Mouse (Mus musculus): ENCODE results near the gene Dcp1b.

Gene Dcp1b

DNA sequence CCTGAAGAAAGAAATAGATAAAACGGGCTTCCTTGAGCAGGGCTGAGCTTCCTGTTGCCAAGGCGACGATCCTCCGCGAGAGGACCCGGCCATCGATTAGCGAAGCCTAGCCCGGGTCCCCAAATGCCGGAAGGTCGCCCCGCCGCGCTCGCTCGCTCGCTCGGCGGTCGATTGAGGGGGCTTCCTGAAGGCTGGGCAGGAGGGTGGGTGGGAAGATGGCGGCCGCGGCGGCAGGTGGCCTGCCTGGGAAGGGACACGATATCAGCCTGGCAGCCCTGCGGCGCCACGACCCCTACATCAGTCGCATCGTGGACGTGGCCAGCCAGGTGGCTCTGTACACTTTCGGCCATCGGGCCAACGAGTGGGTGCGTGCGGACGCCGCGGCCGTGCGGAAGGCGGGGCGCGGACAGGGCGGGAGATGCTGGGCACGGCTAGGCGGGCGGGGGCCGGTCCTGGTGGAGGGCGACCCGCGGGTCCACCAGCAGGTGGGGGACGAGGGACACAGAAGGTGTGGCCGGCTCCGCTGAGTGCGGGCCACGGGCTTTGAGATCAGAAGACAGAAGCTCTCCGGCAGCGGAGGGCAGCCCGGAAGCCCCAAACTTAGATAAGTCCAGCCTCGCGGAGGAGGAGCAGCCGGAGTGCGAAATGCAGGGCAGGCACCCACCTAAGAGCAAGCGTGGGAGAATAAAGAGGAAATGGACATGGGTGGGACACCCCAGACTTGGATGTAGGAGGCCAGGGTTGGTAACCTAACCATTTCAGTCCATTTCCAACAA is at the start of gene Dcp1b:
TSS of gene Dcp1b (plus strand) at position 176 of the 776 bp plus-strand sequence.
- DNase-seq (ENCODE audit: low read depth, low spot score): peak; percentile 83

DNA sequence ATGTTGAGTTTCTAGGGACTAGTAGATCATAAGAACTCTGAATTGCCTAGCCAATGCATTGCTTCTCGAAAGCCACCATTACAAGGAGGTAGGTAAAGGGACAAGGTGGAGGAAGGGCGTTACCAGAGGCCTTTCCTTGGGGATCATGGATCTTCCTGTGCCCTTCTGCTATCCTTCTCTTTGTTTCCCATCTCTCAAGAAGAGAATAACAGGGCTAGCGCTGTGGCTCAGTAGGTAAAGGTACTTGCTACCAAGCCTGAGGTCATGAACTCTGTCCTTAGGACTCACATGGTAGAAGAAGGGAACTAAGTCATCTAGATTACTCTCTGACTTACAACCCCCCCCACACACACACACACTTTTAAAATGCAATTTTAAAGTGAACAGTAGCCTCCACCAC is 48.1 kb upstream of the Dcp1b start:
- no peak for DNase-seq (ENCODE audit: low read depth, low spot score)

DNA sequence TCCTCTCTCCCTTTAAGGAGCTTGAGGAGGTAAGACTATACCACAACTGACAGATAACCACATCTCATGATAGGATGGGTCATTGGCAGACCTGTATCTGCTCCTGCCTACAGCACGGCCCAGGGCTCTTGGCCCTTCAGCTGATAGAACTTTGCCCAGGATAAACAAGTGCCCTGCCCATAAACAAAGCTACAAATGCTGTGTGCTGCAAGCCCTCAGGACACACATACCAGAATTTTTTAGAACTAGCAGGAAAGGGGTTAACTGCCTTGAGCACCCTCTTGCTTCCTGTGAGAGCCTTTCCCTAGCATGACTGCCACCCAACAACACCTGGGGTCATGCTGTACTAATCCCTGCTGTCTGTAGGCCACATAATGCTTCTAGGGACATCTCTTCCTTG is 47.0 kb upstream of the Dcp1b start:
- no peak for DNase-seq (ENCODE audit: low read depth, low spot score)

DNA sequence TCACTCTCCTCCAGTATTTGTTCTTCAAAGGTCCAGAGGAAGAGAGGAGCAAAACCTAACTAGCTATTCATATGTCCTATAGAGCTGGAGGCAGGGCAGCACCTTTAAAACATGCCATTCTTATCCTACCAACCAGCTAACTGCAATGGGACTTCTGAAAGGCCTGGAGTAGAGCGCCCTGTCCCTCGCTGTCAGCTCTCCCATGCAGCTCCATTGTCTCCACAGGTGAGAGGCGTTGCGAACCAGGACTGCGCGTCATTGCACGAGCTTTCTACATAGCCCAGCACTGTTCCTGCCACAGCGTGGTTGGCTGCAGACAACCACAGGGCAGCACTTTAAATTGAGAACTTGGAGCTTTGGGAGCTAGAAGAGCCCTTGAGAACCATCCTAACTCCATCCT is 46.5 kb upstream of the Dcp1b start:
- no peak for DNase-seq (ENCODE audit: low read depth, low spot score)

DNA sequence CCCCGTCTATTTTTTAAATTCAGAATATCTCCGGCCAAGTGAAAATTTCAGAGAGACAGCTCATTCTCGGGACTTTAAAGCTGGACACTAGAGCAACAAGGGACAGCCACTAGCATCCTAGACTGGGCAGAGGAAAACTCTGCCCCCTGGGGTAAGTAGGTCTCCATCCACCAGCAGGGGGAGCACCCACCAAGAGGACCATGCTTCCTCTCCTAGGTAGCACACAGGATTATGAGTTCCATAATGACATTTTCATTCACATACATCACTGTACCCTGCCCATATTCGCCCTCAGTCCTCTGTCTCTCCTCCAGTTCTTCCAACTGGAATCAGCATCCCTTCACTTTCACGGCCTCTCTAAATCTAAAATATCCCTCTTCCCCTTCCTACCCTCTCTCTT is 45.4 kb upstream of the Dcp1b start:
- DNase-seq (ENCODE audit: low read depth, low spot score): peak; percentile 57

DNA sequence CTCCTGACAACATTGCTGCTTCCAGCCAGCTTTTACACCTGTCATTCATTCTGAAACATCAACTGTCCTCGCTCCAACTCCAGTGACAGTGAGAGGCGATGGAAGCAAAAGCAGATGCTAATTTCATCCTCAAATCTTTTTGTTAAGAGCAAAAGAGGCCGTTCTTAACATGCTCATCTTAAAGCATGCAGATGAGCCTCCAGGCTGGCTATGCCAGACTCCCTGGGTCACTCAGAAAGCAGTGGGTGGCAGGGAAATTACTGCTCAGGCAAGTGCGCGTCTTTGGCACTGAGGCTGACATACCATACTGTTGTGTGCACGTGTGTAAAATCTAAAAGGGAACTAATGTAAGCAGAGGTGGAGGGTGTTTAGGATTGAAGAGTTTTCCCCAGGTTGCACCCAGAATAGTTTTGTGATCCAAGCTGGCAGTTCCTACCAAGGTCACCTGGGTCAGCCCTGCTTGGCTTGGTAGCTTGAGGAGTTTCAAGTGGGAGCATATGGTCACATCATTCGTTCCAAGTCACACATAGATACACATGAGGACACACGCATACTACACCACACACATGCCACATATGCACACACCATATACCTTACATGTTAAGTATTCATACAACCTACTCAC is 42.8 kb upstream of the Dcp1b start:
- DNase-seq (ENCODE audit: low read depth, low spot score): no peak

DNA sequence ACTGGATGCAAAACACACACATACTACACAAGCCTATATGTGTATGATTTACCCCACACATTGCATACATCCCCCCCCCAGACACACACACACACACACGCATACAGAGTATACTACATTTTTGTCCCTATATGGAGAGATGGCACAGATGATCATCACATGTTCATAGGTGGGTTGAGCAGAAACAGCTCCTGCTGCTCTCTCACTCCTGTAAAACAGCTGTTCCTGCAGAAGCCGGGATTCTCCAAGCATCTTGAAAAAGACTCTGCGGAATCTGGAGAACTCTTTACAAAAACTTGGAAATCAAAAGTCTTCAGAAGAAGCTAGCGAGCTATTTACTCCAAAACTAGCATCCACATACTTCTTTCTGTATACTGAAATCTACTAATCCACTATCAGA is 42.2 kb upstream of the Dcp1b start:
- DNase-seq (ENCODE audit: low read depth, low spot score): no peak

DNA sequence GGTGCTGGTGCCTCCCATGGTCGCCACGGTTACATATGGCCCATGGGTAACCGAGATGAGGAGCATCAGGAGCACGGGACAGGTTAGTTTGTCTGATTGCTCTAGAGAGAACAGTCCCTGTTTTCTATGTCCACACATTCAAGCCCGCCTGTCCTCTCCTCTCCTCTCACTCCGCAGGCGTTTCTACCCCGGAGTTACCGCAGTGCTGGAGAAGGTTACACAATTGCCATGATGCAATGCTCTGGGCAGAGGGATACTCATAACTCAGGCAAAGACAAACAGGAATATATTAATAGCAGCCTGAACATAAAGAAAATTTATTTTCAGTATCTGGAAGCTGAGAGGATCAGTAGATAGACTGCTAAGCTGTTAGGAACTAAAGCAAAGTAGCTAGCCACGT is 37.3 kb upstream of the Dcp1b start:
- DNase-seq (ENCODE audit: low read depth, low spot score): no peak

DNA sequence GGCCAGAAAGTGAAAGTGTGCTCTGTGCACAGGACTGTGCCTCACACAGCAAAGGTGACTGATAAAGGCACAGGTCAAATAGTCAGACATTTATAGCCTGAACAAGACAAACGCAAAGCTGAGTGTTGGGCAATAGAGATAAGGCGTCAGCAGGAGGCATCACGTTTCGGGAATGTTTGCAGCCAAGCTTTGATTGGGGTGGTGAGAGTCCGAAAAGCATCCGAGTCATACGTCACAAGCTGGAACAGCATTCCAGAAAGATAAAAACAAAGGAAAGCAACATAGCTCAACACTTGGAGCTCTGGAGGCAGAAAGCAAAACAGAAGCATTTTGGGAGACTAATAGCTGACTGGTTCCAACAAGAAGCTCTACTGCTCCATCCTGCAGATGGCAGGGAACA is 35.5 kb upstream of the Dcp1b start:
- peak; percentile 63 for DNase-seq (ENCODE audit: low read depth, low spot score)

DNA sequence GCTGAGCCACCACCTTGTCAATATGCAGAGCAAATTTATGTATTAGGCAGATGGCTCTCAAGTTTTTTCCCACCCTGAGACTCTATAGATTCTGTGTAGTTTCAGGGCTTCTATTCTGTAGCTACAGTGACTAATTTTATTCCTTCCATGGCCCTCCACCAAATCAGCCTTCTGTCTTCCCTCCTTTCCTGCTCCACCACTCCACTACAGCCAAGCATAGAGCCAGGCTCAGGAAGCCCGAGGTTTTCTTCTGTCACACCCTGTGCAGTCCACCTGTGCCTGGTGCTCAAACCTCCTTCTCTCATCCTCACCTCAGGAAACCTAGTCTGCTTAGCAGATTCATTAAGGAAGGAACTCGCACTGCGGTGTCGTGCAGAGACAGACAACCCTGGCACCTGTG is 29.9 kb upstream of the Dcp1b start:
- DNase-seq (ENCODE audit: low read depth, low spot score): no peak

DNA sequence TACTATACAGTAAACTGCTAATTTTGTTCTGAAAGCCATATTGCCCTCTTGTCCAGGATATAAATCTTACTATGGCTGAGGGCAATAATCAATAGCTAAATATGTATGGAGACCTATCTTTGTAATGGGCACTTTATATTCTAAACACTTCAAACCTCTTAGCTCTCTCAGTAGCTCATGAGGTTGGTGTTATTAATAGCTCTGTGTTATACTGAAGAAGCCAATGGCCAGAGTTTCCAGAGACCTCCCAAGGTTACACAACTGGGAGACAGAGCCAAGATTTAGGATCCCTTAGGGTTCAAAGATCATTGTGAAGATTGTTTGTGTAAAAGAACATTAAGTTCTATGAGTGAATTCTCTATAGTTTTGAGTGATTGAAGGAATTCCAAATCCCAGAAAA is 9.4 kb upstream of the Dcp1b start:
- no peak for DNase-seq (ENCODE audit: low read depth, low spot score)

DNA sequence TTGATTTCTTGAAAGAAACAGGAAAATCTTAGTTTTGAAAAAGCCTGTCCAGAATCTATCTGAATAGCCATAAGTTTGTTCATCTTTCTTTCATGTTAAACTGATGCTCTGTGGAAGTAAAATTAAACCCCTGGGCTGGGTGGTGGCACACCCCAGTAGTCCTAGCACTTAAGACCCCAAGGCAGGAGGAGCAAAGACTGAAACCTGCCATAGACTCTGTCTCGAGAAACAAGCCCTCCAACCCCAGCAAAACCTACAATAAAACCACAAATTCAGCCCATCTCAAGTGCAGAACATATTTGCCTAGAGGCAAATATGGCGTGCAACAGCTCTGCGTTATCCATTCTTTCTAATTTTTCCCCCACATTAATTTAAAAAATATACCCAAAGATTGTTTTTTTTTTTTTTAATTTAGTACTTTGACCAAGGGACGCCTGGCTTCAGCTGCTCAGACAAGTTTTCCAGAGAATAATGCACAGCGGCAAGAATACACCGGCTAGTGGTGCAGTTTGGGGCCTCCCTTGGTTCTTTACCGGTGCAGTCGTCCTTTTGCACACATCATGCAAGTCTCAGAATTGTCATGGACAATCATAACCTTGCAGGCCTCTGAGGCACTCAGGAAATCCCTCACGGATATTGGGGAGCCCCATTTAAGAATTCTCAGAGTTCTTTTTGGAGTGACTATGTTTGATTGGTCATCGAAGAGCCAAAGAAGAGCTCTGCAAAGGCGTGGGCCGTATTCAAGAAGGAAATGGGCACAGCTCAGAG is 562 bp upstream of the Dcp1b start:
- no peak for DNase-seq (ENCODE audit: low read depth, low spot score)

DNA sequence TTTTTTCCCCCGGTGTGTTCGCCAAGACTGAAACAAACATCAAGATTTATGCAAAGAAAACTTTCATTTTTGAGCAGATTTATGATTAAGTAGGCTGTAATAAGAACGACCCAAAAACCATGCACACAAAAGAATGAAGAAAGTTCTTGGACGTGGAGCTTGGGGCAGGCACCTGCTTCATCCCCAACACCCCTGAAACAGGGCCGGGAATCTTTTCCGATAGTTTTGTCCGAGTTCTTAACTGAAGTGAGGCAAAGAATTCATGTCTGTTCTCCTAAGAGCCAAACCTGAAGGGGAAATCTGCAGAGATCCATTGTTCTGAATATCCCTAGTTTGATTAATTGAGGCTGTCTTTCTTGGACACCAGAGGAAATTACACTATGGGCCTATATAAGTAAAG is 1.1 kb downstream of the Dcp1b start:
- DNase-seq (ENCODE audit: low read depth, low spot score): no peak

DNA sequence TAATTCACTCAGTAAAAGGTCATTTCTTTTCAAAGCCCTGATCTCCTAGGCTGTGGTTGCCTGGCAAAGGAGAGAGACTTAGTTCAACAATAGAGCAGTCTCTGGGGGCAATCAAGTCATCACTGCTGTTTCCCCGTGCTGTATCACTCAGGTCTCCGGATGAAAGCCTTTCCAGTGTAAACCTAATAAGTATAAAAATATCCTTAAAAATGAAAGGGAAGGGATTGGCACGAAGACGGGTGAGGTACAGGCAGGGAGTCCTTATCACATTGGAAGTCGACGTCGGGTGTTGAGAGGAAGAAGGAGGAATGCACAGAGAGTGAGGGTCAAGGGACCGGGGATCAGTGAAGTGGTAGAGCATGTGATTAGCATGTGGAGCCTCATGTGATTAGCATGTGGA is 2.0 kb downstream of the Dcp1b start:
- no peak for DNase-seq (ENCODE audit: low read depth, low spot score)

DNA sequence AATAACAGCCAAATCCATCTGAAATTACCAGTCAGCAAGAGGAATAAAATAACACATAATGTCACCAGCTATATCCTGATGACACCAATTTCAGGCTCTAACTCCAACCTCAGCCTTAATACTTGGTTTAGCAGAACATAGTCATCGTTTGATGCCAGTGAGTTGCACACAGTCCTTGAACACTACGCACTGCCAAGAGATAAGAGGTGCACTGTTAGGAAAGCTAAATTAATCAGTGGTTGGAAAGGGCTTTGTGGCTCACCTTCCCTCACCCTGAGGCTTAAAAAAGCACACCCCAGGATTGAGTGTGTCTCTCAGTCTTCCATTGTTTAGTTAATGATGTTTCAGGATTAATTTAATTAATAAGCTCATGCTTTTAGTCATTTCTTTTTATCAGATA is 5.1 kb downstream of the Dcp1b start:
- no peak for DNase-seq (ENCODE audit: low read depth, low spot score)

DNA sequence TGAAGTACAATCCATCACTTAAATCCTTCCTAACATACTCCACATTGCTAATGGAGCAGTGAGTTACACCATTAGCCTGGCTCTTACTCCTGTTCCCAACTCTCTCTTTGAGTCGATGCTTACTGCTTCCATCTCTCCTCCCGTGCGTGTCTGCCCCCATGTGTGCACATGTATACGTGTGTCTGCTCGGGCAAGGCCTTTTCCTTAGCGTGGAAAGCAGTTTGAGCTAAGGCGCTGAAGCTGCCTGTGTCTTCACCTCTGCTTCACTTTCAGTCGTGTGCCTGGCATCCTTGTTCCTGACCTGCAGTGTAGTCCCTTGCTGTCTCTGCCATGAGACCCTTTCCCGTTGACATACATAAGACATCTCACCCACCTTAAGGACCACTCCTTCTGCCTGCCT is 7.2 kb downstream of the Dcp1b start:
- no peak for DNase-seq (ENCODE audit: low read depth, low spot score)

DNA sequence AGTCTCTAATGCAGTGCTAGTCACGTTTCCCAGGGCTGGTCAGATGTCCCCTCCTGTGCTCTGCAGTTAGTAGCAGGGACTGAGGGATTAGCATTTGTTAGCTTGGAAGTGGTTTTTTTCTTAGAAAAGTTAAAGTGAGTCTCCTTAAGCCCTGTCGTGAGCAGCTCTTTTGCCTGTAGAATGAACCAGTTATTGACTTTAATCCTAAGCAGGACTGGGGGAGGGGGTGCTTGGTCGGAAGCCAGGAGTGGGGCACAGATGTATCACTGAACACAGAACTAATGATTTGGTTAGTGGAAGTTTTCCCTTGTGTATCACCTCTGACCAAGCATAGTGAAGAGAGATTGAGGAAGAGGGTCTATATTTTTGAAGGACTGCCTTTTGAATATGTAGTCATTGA is 8.7 kb downstream of the Dcp1b start:
- DNase-seq (ENCODE audit: low read depth, low spot score): no peak

DNA sequence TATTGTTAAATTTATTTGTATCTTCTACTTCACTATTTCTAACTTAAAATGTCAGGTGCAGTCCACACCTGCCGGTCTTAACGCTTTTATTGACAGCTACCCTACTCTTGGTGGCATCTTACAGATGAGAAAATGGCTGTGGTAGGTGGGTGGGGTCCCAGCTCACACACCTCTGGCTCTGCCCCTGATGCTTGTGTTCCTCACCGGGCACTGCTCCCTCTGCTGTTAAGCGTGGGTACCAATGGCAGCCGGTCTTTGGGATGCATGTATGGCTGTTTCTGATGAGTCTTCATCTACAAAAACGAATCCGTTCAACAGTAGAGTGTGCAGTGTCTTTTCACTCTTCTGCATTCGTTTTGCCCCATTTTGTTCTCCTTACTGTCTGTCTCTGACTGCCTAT is 11.6 kb downstream of the Dcp1b start:
- DNase-seq (ENCODE audit: low read depth, low spot score): peak; percentile 43

DNA sequence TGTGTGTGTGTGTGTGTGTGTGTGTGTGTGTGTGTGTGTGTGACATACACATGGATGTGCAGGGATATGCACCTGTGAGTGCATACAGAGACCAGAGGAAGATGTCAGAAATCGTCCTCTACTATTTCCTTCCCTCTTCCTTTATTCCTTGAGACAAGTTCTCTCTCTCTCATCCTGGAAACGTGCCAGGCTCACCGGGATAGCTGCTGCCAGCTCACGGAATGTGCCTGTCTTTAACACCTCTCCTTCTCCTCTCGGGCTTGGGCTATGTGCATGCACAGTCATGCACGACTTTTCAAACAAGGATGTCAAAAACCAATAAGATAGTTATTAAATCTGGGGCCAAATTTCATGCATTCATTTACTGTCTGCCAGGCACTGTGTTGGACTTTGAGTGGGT is 12.6 kb downstream of the Dcp1b start:
- no peak for DNase-seq (ENCODE audit: low read depth, low spot score)

DNA sequence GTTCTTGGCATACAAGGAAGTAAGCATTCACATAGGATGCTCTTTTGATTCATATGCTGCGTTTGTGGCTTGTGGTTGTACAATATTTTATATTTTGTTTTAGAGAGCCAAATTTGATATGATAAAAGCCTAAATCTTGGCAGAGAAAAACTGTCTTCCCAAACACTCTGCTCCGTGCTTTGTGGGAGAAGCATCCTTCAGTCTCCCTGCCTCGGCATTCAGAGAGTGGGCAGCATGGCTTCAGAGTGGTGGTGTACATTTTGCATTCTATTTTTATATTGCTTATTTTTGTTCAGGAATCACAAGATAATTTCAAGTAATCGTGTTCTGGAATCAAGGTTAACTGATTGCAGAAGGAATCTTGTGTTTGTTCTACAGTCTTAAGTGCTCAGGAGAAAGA is 16.4 kb downstream of the Dcp1b start:
- no peak for DNase-seq (ENCODE audit: low read depth, low spot score)

DNA sequence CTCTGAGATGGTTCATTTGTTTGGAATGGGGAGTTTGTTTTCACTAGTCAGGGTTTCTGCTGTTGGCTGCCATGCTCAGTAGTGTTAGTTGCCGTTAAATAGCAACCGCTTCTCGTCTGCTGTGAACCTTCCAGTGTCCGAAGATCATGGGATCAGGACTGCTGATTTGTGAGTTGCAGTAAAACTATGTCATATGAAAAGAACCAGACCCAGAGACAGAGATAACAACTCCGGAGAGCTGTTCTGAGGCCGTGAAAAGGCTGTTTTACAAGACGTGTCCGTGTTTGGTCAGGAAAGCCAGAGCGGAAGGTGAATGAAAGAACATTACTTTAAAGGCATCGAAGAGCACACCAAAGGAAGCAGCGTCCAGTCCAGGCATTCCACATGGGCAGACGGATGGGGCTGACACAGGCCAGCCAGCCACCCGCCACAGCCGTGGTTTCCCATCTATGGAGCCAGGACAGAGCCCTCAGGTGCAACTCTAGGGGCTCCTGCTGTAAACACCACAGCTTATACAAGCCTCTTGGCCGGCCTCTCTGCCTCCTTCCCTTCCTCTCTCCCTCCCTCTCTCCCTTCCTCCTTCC is 18.6 kb downstream of the Dcp1b start:
- DNase-seq (ENCODE audit: low read depth, low spot score): no peak

DNA sequence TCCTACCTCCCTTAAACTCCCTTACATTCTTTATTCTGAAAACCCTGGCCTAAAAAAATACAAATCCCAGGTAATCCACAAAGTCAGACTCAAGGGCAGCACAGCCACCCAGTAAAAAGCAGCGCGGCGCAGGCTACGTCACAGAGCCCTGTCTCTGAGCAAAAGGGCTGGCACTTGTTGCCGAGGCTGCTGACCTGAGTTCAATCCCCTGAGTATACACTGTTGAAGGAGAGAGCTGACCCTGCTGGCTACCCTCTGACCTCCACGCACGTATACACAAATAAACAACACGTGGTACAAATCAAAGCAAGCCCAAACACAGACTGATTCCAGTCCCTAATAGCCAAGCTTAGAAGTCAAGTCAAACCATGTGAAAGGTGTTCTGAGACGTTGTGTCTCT is 19.1 kb downstream of the Dcp1b start:
- DNase-seq (ENCODE audit: low read depth, low spot score): no peak

DNA sequence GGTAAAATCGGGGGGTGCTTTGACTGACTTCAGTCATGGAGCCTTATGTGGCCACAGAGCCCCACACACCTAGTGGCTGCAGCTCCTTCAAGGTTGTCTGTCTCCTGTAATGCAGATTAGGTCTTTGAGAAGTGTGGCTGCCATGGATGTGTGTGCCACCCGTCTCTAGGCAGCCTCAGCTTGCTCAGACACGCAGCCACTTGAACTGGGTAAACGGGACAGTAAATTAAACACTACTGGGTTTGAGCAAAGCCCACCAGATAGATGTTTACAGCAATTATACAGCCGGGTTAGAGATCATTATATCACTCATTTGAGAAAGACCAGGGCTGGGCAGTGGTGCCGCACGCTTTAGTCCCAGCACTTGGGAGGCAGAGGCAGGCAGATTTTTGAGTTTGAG is 19.5 kb downstream of the Dcp1b start:
- no peak for DNase-seq (ENCODE audit: low read depth, low spot score)

Data from 3T3-L1 (cell line).